Mouse (Mus musculus): ENCODE measurements around the gene Ntm.

DNA sequence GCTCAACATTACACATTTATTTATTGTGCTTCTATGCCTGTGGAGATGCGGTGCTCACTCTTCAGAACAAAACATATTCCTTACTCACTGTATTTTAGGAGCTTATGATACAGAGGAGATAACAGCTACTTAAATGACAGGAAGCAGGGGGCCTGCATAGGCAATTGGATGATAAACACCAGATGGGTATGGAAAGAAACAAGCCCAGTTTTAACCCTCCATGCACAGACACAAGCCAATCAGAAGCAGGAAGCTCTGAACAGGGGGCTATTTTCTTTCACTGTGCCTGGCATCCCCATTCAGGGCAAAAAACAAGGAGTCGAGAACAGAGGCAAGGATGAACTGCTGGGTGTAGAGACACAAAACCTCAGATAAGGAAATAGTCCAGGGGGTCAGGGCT is 768.7 kb downstream of the Ntm start:
- TF ChIP-seq POLR2A (IDR thresholded peaks at IDR 0.05; ENCODE audit: borderline replicate concordance, control insufficient read depth, low read depth, low read length) (no peak), CTCF (IDR thresholded peaks at IDR 0.05; ENCODE audit: control insufficient read depth, insufficient read depth, low read length) (no peak)

Measured in bone marrow, adult 2 months (tissue).